Mouse (Mus musculus): ENCODE results near the gene Bahcc1. TPM values are rescaled to one million over a fixed set of nuclear protein-coding genes. Genes with fewer than 3 reads are reported as not detected.

The Bahcc1 gene
- total and polyA plus RNA-seq, 3 experiments: 0.04 TPM; not detected in 2

DNA sequence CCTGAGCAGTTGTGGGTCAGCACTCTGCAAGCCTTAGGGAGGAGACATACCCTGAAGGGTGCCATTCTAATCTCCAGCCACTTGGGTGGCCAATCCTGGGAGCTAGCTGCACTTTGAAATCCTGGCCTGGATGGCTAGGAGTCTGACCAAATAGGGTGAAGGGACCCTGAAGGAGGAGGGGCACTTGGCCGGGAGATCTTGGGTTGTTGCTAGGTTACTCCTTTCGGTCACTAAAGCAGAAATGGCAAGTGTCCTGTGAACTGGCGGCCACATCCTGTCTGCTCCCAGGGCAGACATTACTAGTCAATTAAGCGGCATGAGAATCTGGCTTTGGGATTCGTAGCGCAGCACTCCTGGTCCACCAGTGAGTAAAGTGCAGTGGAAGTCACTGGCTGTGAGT is 31.3 kb downstream of the Bahcc1 start:
- no peak for DNase-seq (ENCODE audit: extremely low read depth)
- Histone ChIP-seq H3K27ac (ENCODE audit: insufficient read depth, low read depth) (no peak overlapping the region), H3K4me1 (ENCODE audit: control insufficient read depth in 1 of 2, insufficient read depth in 2 of 2) (peaks cover 2 to 8% of the 10 kb centered on the region in 2 experiments), H3K9ac (ENCODE audit: insufficient read depth, low read depth) (no peak overlapping the region), H3K9me3 (replicated peaks; ENCODE audit: low read length) (no peaks in the 10 kb centered on the region), H3K27me3 (replicated peaks) (peaks cover 93% of the 10 kb centered on the region), H3K4me3 (replicated peaks in 1 of 3; ENCODE audit: low read depth in 2 of 3, low read length in 2 of 3, poor library complexity in 1 of 3) (no peak overlapping the region), H3K36me3 (replicated peaks in 1 of 2; ENCODE audit: control insufficient read depth in 1 of 2, insufficient read depth in 1 of 2, low read length in 1 of 2) (no peaks in the 10 kb centered on the region), H3K79me2 (replicated peaks; ENCODE audit: control insufficient read depth, extremely low read depth, insufficient read depth, poor library complexity, severe bottlenecking) (no peaks in the 10 kb centered on the region), H3K4me2 (ENCODE audit: insufficient read depth, low read depth, poor library complexity, severe bottlenecking) (no peak overlapping the region)
- no peak for TF ChIP-seq TBP (conservative IDR thresholded peaks at IDR 0.05; ENCODE audit: low read depth, low read length)
- TF ChIP-seq ETS1 (conservative IDR thresholded peaks at IDR 0.05; ENCODE audit: low read depth, low read length): no peak
- TF ChIP-seq MEF2A (IDR thresholded peaks at IDR 0.05; ENCODE audit: borderline replicate concordance, low read depth, low read length): no peak
- no peak for TF ChIP-seq EP300 (IDR thresholded peaks at IDR 0.05; ENCODE audit: low read length)
- no peak for TF ChIP-seq ZKSCAN1 (IDR thresholded peaks at IDR 0.05; ENCODE audit: borderline replicate concordance, low read depth, low read length)
- no peak for TF ChIP-seq MAX (IDR thresholded peaks at IDR 0.05; ENCODE audit: low read length)
- no peak for TF ChIP-seq UBTF (IDR thresholded peaks at IDR 0.05; ENCODE audit: low read depth, low read length)
- TF ChIP-seq CHD2 (IDR thresholded peaks at IDR 0.05; ENCODE audit: low read length): no peak
- no peak for TF ChIP-seq E2F4 (IDR thresholded peaks at IDR 0.05; ENCODE audit: insufficient replicate concordance, low read depth, low read length)
- no peak for TF ChIP-seq ZNF384 (IDR thresholded peaks at IDR 0.05; ENCODE audit: low read depth, low read length)
- TF ChIP-seq IRF4 (IDR thresholded peaks at IDR 0.05; ENCODE audit: low read depth, low read length): no peak
- TF ChIP-seq MAZ (IDR thresholded peaks at IDR 0.05; ENCODE audit: low read depth, low read length): no peak
- no peak for TF ChIP-seq MAFK (IDR thresholded peaks at IDR 0.05; ENCODE audit: insufficient replicate concordance, low read length)
- in situ Hi-C loops (cut with MboI; ENCODE audit: low pct_ligation_motif_present, low pct_unique_long_range_greater_than_20kb, low sequenced_read_pairs) (no loop called here), dilution Hi-C loops (cut with MboI; ENCODE audit: extremely low pct_ligation_motif_present, extremely low pct_unique_long_range_greater_than_20kb, low sequenced_read_pairs) (no loop called here)

DNA sequence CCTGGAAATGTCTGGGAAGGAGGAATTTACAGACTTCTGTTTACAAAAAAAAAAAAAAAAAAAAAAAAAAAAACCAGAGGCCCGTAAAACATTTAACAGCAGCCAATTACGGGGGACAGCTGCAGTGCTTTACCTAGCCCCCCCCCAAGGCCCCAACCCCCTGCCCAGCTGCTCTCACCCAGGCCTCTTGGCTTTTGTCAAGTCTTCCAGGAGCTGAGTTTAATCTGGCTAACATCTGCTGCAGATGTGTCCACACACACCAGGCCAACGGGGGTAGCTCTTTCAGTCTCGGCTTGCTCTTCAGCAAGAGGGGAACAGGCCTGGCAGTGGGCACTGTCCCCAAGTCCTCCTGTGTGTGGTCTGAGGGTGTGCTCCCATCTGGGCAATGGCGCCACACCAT is 32.7 kb downstream of the Bahcc1 start:
- Histone ChIP-seq H3K9me3 (replicated peaks; ENCODE audit: low read length) (no peaks in the 10 kb centered on the region), H3K27me3 (replicated peaks) (peaks cover 91% of the 10 kb centered on the region), H3K79me2 (replicated peaks; ENCODE audit: control insufficient read depth, extremely low read depth, insufficient read depth, poor library complexity, severe bottlenecking) (no peaks in the 10 kb centered on the region), H3K4me2 (ENCODE audit: insufficient read depth, low read depth, poor library complexity, severe bottlenecking) (no peak overlapping the region), H3K36me3 (replicated peaks in 1 of 2; ENCODE audit: control insufficient read depth in 1 of 2, insufficient read depth in 1 of 2, low read length in 1 of 2) (no peaks in the 10 kb centered on the region), H3K27ac (ENCODE audit: insufficient read depth, low read depth) (no peak overlapping the region), H3K9ac (ENCODE audit: insufficient read depth, low read depth) (no peak overlapping the region), H3K4me3 (replicated peaks in 1 of 3; ENCODE audit: low read depth in 2 of 3, low read length in 2 of 3, poor library complexity in 1 of 3) (no peak overlapping the region), H3K4me1 (ENCODE audit: control insufficient read depth in 1 of 2, insufficient read depth in 2 of 2) (peaks cover 4 to 7% of the 10 kb centered on the region in 2 experiments; a peak in 3 of 4 replicates)
- dilution Hi-C loops (cut with MboI; ENCODE audit: extremely low pct_ligation_motif_present, extremely low pct_unique_long_range_greater_than_20kb, low sequenced_read_pairs): no loop called here
- no peak for TF ChIP-seq TCF12 (IDR thresholded peaks at IDR 0.05; ENCODE audit: low read depth, low read length)
- no peak for TF ChIP-seq JUND (conservative IDR thresholded peaks at IDR 0.05; ENCODE audit: low read depth, low read length)
- TF ChIP-seq CHD1 (IDR thresholded peaks at IDR 0.05; ENCODE audit: low read depth, low read length): no peak
- TF ChIP-seq ZNF384 (IDR thresholded peaks at IDR 0.05; ENCODE audit: low read depth, low read length): 0 out of 2 replicates have a peak, but pooled peaks have one; percentile 37
- no peak for TF ChIP-seq HCFC1 (IDR thresholded peaks at IDR 0.05; ENCODE audit: low read depth, low read length)
- TF ChIP-seq UBTF (IDR thresholded peaks at IDR 0.05; ENCODE audit: low read depth, low read length): no peak
- TF ChIP-seq KAT2A (IDR thresholded peaks at IDR 0.05; ENCODE audit: insufficient replicate concordance, low read length): no peak
- in situ Hi-C loops (cut with MboI; ENCODE audit: low pct_ligation_motif_present, low pct_unique_long_range_greater_than_20kb, low sequenced_read_pairs): no loop called here
- no peak for DNase-seq (ENCODE audit: extremely low read depth)
